Mouse (Mus musculus): ENCODE results near the gene Tlk1. TPM values are rescaled to one million over a fixed set of nuclear protein-coding genes. Genes with fewer than 3 reads are reported as not detected.

Gene Tlk1
- polyA plus RNA-seq, 1 experiment from 2014 or later = 36.4 TPM

GRCm38 (mm10) chr2:70845871-70846270 is 20.3 kb upstream of the Tlk1 start:
- Histone ChIP-seq H3K9me3 (ENCODE audit: low read depth, low read length) (no peaks in the 10 kb centered on the region), H3K9ac (no peak overlapping the region), H3K4me1 (ENCODE audit: insufficient read depth) (no peaks in the 10 kb centered on the region), H3K4me2 (no peak overlapping the region), H3K27me3 (ENCODE audit: insufficient read depth, low read length) (no peaks in the 10 kb centered on the region), H3K36me3 (ENCODE audit: insufficient read depth) (no peaks in the 10 kb centered on the region), H3K4me3 (ENCODE audit: low read depth, low read length) (no peak overlapping the region), H3K27ac (ENCODE audit: low read depth) (no peak overlapping the region)
- no peak for ATAC-seq (ENCODE audit: insufficient read depth)
- TF ChIP-seq CTCF (IDR thresholded peaks at IDR 0.05; ENCODE audit: low read depth) = no peak
- DNase-seq = no peak
- WGBS = 66% methylated on average over 2 of the region's 2 CpGs

DNA sequence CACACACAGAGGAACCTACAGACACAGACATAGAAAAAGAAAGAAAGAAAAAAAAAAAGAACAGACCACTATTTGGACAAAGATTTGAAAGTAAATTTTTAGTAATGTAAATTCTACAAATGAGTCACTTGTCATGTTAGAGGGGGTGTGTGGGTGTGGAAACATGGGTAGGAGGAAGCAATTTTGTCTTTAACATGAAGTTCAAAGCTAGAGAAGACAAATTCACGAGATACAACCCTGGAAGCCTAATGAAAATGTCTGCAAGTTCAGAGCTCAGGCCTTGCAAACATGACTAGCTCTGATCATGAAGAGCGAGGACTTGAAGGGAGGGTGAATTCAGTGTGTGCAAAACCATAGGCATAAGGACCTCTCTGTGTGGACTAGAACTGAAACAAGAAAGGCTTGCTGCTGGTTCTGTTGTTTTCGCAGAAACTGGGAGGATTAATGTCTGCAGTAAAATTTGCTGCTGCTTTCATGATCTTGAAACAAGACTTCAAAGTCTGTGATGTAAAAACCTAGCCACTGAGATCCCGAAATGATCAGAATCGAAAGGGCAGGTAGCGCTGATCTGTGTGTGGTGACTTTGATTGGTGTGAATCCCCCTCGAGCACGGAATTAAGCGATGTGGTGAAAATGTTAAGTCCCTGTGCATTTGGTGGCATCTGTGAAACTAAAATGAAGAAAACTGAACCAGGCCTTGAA is 19.3 kb upstream of the Tlk1 start:
- WGBS = 77% methylated on average over 9 of the region's 9 CpGs
- ATAC-seq (ENCODE audit: insufficient read depth) = no peak
- no peak for TF ChIP-seq CTCF (IDR thresholded peaks at IDR 0.05; ENCODE audit: low read depth)
- Histone ChIP-seq H3K4me3 (ENCODE audit: low read depth, low read length) (no peak overlapping the region), H3K9ac (no peak overlapping the region), H3K4me1 (ENCODE audit: insufficient read depth) (no peaks in the 10 kb centered on the region), H3K4me2 (no peak overlapping the region), H3K27ac (ENCODE audit: low read depth) (no peak overlapping the region), H3K36me3 (ENCODE audit: insufficient read depth) (no peaks in the 10 kb centered on the region), H3K9me3 (ENCODE audit: low read depth, low read length) (no peaks in the 10 kb centered on the region), H3K27me3 (ENCODE audit: insufficient read depth, low read length) (no peaks in the 10 kb centered on the region)
- DNase-seq = no peak

DNA sequence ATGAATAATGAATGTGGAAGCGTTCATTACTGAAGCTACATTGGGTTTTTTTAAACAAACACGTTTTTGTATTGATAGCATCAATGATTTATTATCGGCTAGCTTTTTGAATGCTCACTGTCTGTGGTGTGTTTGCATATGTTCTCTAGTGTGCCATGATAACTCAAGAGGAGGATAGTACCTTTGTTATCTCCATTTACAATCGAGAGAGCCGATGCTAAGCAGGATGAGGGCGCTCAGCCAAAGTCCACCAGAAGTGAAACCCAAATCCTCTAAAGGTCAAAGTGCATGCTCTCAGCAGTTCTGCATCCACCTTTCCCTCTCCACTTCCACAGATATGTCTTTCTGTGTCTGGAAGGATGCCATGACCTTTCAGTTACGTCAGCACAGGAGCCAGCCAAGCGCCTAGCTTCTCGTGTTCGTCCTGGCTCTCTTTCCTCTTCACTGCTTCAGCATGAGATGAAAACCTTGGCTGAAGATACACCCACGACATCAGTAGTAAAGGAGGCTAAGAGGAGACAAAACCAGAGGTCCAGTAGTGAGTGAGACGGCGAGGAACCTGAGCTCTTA is 16.6 kb upstream of the Tlk1 start:
- no peak for TF ChIP-seq CTCF (IDR thresholded peaks at IDR 0.05; ENCODE audit: low read depth)
- H3K27ac ChIP-seq (ENCODE audit: low read depth) = no peak overlapping the region
- H3K4me1 ChIP-seq (ENCODE audit: insufficient read depth) = no peaks in the 10 kb centered on the region
- H3K4me2 ChIP-seq = no peak overlapping the region
- H3K9me3 ChIP-seq (ENCODE audit: low read depth, low read length) = no peaks in the 10 kb centered on the region
- 44% methylated on average over 13 of the region's 13 CpGs for WGBS
- no peak overlapping the region for H3K4me3 ChIP-seq (ENCODE audit: low read depth, low read length)
- DNase-seq (peak; percentile 10), ATAC-seq (ENCODE audit: insufficient read depth) (no peak)
- no peaks in the 10 kb centered on the region for H3K27me3 ChIP-seq (ENCODE audit: insufficient read depth, low read length)
- H3K9ac ChIP-seq = no peak overlapping the region
- H3K36me3 ChIP-seq (ENCODE audit: insufficient read depth) = no peaks in the 10 kb centered on the region

- H3K4me2 ChIP-seq = peak overlapping the region; percentile 39
- peak; percentile 26 for DNase-seq
- H3K27ac ChIP-seq (ENCODE audit: low read depth) = no peak overlapping the region
- no peaks in the 10 kb centered on the region for H3K27me3 ChIP-seq (ENCODE audit: insufficient read depth, low read length)
- H3K36me3 ChIP-seq (ENCODE audit: insufficient read depth) = no peaks in the 10 kb centered on the region
- H3K4me1 ChIP-seq (ENCODE audit: insufficient read depth) = no peaks in the 10 kb centered on the region
- no peak for ATAC-seq (ENCODE audit: insufficient read depth)
- H3K4me3 ChIP-seq (ENCODE audit: low read depth, low read length) = no peak overlapping the region
- H3K9ac ChIP-seq = no peak overlapping the region
- no peaks in the 10 kb centered on the region for H3K9me3 ChIP-seq (ENCODE audit: low read depth, low read length)
- 16% methylated on average over 12 of the region's 12 CpGs for WGBS
- no peak for TF ChIP-seq CTCF (IDR thresholded peaks at IDR 0.05; ENCODE audit: low read depth)
Measured at GRCm38 (mm10) chr2:70838536-70839216, 13.1 kb upstream of the Tlk1 start.

GRCm38 (mm10) chr2:70836306-70836651 is 10.8 kb upstream of the Tlk1 start:
- Histone ChIP-seq H3K4me1 (ENCODE audit: insufficient read depth) (no peaks in the 10 kb centered on the region), H3K9ac (no peak overlapping the region), H3K27ac (ENCODE audit: low read depth) (no peak overlapping the region), H3K4me3 (ENCODE audit: low read depth, low read length) (no peak overlapping the region), H3K4me2 (no peak overlapping the region), H3K27me3 (ENCODE audit: insufficient read depth, low read length) (no peaks in the 10 kb centered on the region), H3K36me3 (ENCODE audit: insufficient read depth) (no peaks in the 10 kb centered on the region), H3K9me3 (ENCODE audit: low read depth, low read length) (no peaks in the 10 kb centered on the region)
- ATAC-seq (ENCODE audit: insufficient read depth) = no peak
- DNase-seq = no peak
- WGBS = 64% methylated on average over 4 of the region's 4 CpGs
- no peak for TF ChIP-seq CTCF (IDR thresholded peaks at IDR 0.05; ENCODE audit: low read depth)

- no peak for DNase-seq
- 47% methylated on average over 9 of the region's 9 CpGs for WGBS
- ATAC-seq (ENCODE audit: insufficient read depth) = no peak
- no peak overlapping the region for H3K27ac ChIP-seq (ENCODE audit: low read depth)
- no peaks in the 10 kb centered on the region for H3K4me1 ChIP-seq (ENCODE audit: insufficient read depth)
- no peaks in the 10 kb centered on the region for H3K9me3 ChIP-seq (ENCODE audit: low read depth, low read length)
- no peak overlapping the region for H3K9ac ChIP-seq
- H3K36me3 ChIP-seq (ENCODE audit: insufficient read depth) = no peaks in the 10 kb centered on the region
- TF ChIP-seq CTCF (IDR thresholded peaks at IDR 0.05; ENCODE audit: low read depth) = no peak
- H3K4me3 ChIP-seq (ENCODE audit: low read depth, low read length) = no peak overlapping the region
- no peaks in the 10 kb centered on the region for H3K27me3 ChIP-seq (ENCODE audit: insufficient read depth, low read length)
- no peak overlapping the region for H3K4me2 ChIP-seq
Measured at GRCm38 (mm10) chr2:70835641-70836305, 10.2 kb upstream of the Tlk1 start.

DNA sequence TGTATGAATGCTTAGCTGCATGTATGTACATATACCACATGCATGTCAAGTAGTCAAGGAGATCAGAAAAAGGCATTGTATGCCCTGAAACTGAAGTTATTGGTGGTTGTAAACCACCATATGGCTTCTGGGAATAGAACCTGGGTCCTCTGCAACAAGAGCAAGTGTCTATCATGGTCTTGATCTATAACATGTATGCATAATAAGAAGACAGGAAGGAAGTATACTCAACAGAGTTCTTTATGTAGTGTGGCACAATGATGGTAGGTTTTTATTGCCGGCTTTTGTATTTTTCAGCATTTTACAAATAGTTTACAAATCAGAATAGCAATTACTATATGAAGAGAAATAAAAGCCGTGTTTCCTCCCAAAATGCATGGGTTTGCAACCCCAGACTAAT is 9.7 kb upstream of the Tlk1 start:
- no peaks in the 10 kb centered on the region for H3K9me3 ChIP-seq (ENCODE audit: low read depth, low read length)
- H3K4me1 ChIP-seq (ENCODE audit: insufficient read depth) = no peaks in the 10 kb centered on the region
- H3K4me2 ChIP-seq = no peak overlapping the region
- no peak for ATAC-seq (ENCODE audit: insufficient read depth)
- H3K27me3 ChIP-seq (ENCODE audit: insufficient read depth, low read length) = no peaks in the 10 kb centered on the region
- H3K27ac ChIP-seq (ENCODE audit: low read depth) = no peak overlapping the region
- WGBS = 79% methylated on average over 2 of the region's 2 CpGs
- no peak overlapping the region for H3K9ac ChIP-seq
- DNase-seq = no peak
- H3K36me3 ChIP-seq (ENCODE audit: insufficient read depth) = no peaks in the 10 kb centered on the region
- no peak for TF ChIP-seq CTCF (IDR thresholded peaks at IDR 0.05; ENCODE audit: low read depth)
- H3K4me3 ChIP-seq (ENCODE audit: low read depth, low read length) = no peak overlapping the region

Measured in lung, embryonic 14.5 days (tissue).